ENCODE assay signal across 8 mouse cellular contexts in the genomic region with DNA sequence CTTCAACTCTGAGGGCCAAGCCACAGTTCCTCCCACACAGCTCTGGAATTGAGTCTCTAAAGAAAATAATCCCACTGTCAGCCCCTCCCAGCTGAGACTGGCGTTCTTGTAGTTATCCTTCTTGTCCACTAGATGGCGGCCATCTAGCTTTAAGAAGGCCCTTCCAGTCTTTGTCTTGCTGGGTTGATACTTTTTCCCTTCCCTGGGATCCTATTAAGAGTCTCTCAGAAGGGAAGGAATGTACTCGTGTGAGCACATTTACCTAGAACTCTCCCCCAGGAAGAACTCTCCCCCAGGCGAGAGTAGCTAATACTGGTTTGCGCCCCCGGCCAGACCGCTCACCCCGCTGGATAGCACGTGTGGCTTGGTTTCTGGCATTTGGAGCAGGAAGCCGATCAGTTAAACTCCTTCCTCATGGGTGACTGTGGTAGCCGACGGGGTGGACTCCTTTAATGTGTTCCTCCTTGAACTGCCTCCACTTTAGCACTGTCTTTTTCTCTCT. TPM values are rescaled to one million over a fixed set of nuclear protein-coding genes. Genes with fewer than 3 reads are reported as not detected.
DNase-seq lines count a peak whose midpoint lies in the region; ATAC-seq lines count a peak whose summit lies in the region.

No protein-coding gene starts in this region.

- no peaks in the 10 kb centered on the region for H3K9me3 ChIP-seq in embryonic facial prominence, embryonic 12.5 days
- no peaks in the 10 kb centered on the region for H3K9me3 ChIP-seq in liver, embryonic 13.5 days (replicated peaks)

- no peak overlapping the region for H3K4me3 ChIP-seq in embryonic facial prominence, embryonic 12.5 days
- peak overlapping the region; percentile 29 for H3K4me3 ChIP-seq in liver, embryonic 13.5 days (replicated peaks)

- no peaks in the 10 kb centered on the region for H3K4me1 ChIP-seq in embryonic facial prominence, embryonic 12.5 days
- peaks cover 23% of the 10 kb centered on the region for H3K4me1 ChIP-seq in liver, embryonic 13.5 days (replicated peaks)

- no peak overlapping the region for H3K4me2 ChIP-seq in embryonic facial prominence, embryonic 12.5 days (replicated peaks)
- H3K4me2 ChIP-seq in liver, embryonic 13.5 days: peak overlapping the region; percentile 52

- WGBS in embryonic facial prominence, embryonic 12.5 days: 39% methylated on average over 12 of the region's 12 CpGs
- WGBS in liver, embryonic 13.5 days (ENCODE audit: insufficient replicate concordance): 19% methylated on average over 12 of the region's 12 CpGs

- DNase-seq in gastrocnemius, postnatal 25 days: peak; percentile 36
- no peak for DNase-seq in gastrocnemius, postnatal 36 days
- DNase-seq in Muller cell, postnatal 12 days (ENCODE audit: inconsistent ontology term): peak; percentile 76
- DNase-seq in liver, embryonic 13.5 days: peak; percentile 35
- peak; percentile 46 to 52 for DNase-seq in natural killer cell, adult 2 months (ENCODE audit: low spot score in 2 of 2)
- peak; percentile 41 for DNase-seq in thymus, postnatal 4 days

- intact Hi-C loops in gastrocnemius, postnatal 36 days (cut with DNase I): loop anchor here (5.0 kb wide), 1 partner anchor 83 kb away; a partner anchor contains a TSS

- H3K27ac ChIP-seq in embryonic facial prominence, embryonic 12.5 days: peak overlapping the region; percentile 54; the same call in 1 of the 2 replicates
- no peak overlapping the region for H3K27ac ChIP-seq in liver, embryonic 13.5 days

- ATAC-seq in embryonic facial prominence, embryonic 12.5 days (ENCODE audit: insufficient number of reproducible peaks, insufficient read depth, low FRiP score, low TSS enrichment): peak; percentile 22; the same call in 1 of the 2 replicates
- ATAC-seq in hematopoietic stem cell, adult 5-6 weeks (replicated peaks in 1 of 2; ENCODE audit: insufficient read depth in 1 of 2, low FRiP score in 2 of 2, low TSS enrichment in 1 of 2, low read depth in 1 of 2, poor library complexity in 2 of 2, severe bottlenecking in 2 of 2): peak; percentile 83 to 88
- ATAC-seq in liver, embryonic 13.5 days (ENCODE audit: low read depth): peak; percentile 58

- no peaks in the 10 kb centered on the region for H3K27me3 ChIP-seq in embryonic facial prominence, embryonic 12.5 days
- no peaks in the 10 kb centered on the region for H3K27me3 ChIP-seq in liver, embryonic 13.5 days

- no peak overlapping the region for H3K9ac ChIP-seq in embryonic facial prominence, embryonic 12.5 days
- peak overlapping the region; percentile 52 for H3K9ac ChIP-seq in liver, embryonic 13.5 days

- peaks cover 37% of the 10 kb centered on the region for H3K36me3 ChIP-seq in embryonic facial prominence, embryonic 12.5 days
- peaks cover 28% of the 10 kb centered on the region for H3K36me3 ChIP-seq in liver, embryonic 13.5 days

RNA-seq across cellular contexts. Expression of a gene that starts 6.5 kb away (rescaled TPM):
- total RNA-seq in gastrocnemius, postnatal 25 days (2021): 10 to 100 TPM; 12.0 to 12.6 TPM
- 10 to 100 TPM; 12.7 to 13.8 TPM for total RNA-seq in gastrocnemius, postnatal 36 days (2021)
- 35.2 and 39.1 TPM in 2 replicates for polyA plus RNA-seq in embryonic facial prominence, embryonic 12.5 days (2016; fragmentation: Nextera tagmentation; extraction: Ambion mirVana)
- total RNA-seq in hematopoietic stem cell, adult 5-6 weeks (2017): 5.1 and 6.4 TPM in 2 replicates
- 9.3 and 9.4 TPM in 2 replicates for polyA plus RNA-seq in liver, embryonic 13.5 days (2015; fragmentation: Nextera tagmentation; extraction: Ambion mirVana)

RNA-seq across cellular contexts. Expression of a gene that starts 6.7 kb away (rescaled TPM):
- 10 to 100 TPM; 22.5 to 22.8 TPM for total RNA-seq in gastrocnemius, postnatal 25 days (2021)
- total RNA-seq in gastrocnemius, postnatal 36 days (2021): 10 to 100 TPM; 24.2 to 24.7 TPM
- 42.2 and 43.8 TPM in 2 replicates for polyA plus RNA-seq in embryonic facial prominence, embryonic 12.5 days (2016; fragmentation: Nextera tagmentation; extraction: Ambion mirVana)
- total RNA-seq in hematopoietic stem cell, adult 5-6 weeks (2017): 6.4 and 11.9 TPM in 2 replicates
- 16.1 and 16.5 TPM in 2 replicates for polyA plus RNA-seq in liver, embryonic 13.5 days (2015; fragmentation: Nextera tagmentation; extraction: Ambion mirVana)

RNA-seq across cellular contexts. Expression of a gene that starts 16.0 kb away (rescaled TPM):
- total RNA-seq in gastrocnemius, postnatal 25 days (2021): 1 to 10 TPM; 3.2 to 3.8 TPM
- 1 to 10 TPM; 2.2 to 3.2 TPM for total RNA-seq in gastrocnemius, postnatal 36 days (2021)
- polyA plus RNA-seq in embryonic facial prominence, embryonic 12.5 days (2016; fragmentation: Nextera tagmentation; extraction: Ambion mirVana): 0.12 TPM in 1 of 2 replicates, not detected in the other
- not detected in 2 replicates for total RNA-seq in hematopoietic stem cell, adult 5-6 weeks (2017)
- not detected in 2 replicates for polyA plus RNA-seq in liver, embryonic 13.5 days (2015; fragmentation: Nextera tagmentation; extraction: Ambion mirVana)

RNA-seq across cellular contexts. Expression of a gene that starts 21.2 kb away (rescaled TPM):
- under 1 TPM in 1 of 2 experiments, not detected in 1; 0.56 TPM for total RNA-seq in gastrocnemius, postnatal 25 days (2021)
- total RNA-seq in gastrocnemius, postnatal 36 days (2021): not detected
- polyA plus RNA-seq in embryonic facial prominence, embryonic 12.5 days (2016; fragmentation: Nextera tagmentation; extraction: Ambion mirVana): not detected in 2 replicates
- total RNA-seq in hematopoietic stem cell, adult 5-6 weeks (2017): 0.69 and 0.94 TPM in 2 replicates
- polyA plus RNA-seq in liver, embryonic 13.5 days (2015; fragmentation: Nextera tagmentation; extraction: Ambion mirVana): not detected in 2 replicates

RNA-seq across cellular contexts. Expression of a gene that starts 44.1 kb away (rescaled TPM):
- total RNA-seq in gastrocnemius, postnatal 25 days (2021): 10 to 100 TPM; 13.9 to 17.4 TPM
- 10 to 100 TPM; 10.7 to 15.2 TPM for total RNA-seq in gastrocnemius, postnatal 36 days (2021)
- 189 TPM in 2 replicates for polyA plus RNA-seq in embryonic facial prominence, embryonic 12.5 days (2016; fragmentation: Nextera tagmentation; extraction: Ambion mirVana)
- total RNA-seq in hematopoietic stem cell, adult 5-6 weeks (2017): 219 and 373 TPM in 2 replicates
- 121 and 130 TPM in 2 replicates for polyA plus RNA-seq in liver, embryonic 13.5 days (2015; fragmentation: Nextera tagmentation; extraction: Ambion mirVana)

Comparison
In these comparisons a context has a peak if more than half of its experiments do, and no peak if none do; other contexts are left out.
1. DNase-seq: peak in gastrocnemius, postnatal 25 days (single experiment), Muller cell, postnatal 12 days (single experiment), liver, embryonic 13.5 days (single experiment), natural killer cell, adult 2 months (2 of 2) and thymus, postnatal 4 days (single experiment); none in gastrocnemius, postnatal 36 days (0 of 2).
2. ATAC-seq: peak in every context shown above with its lines; median percentile 86 in hematopoietic stem cell, adult 5-6 weeks; 58 in liver, embryonic 13.5 days; 22 in embryonic facial prominence, embryonic 12.5 days.